Mouse (Mus musculus) midbrain, embryonic 12.5 days (tissue): ENCODE measurements around the gene Klf13. TPM values are rescaled to one million over a fixed set of nuclear protein-coding genes. Genes with fewer than 3 reads are reported as not detected.

Source experiments
- ATAC-seq: fragments of 200-750 bp; cut with Nextera tagmentation; 2 replicates; pipeline ENCODE4 v1.8.0; 2017; ENCODE audit warnings: low read depth, moderate TSS enrichment, moderate library complexity; ENCODE audit not compliant: low FRiP score
- H3K27ac ChIP-seq: fragments of 300-500 bp; sonication (generic); replicated peaks from 2 replicates; pipeline ENCODE4 v1.5.1; 2016; ENCODE audit warnings: mild to moderate bottlenecking
- H3K27me3 ChIP-seq: fragments of 300-500 bp; sonication (generic); 2 replicates; pipeline ENCODE4 v1.6.1; 2016; ENCODE audit warnings: mild to moderate bottlenecking
- H3K36me3 ChIP-seq: fragments of 300-500 bp; sonication (generic); 2 replicates; pipeline ENCODE4 v1.6.1; 2016
- H3K4me1 ChIP-seq: fragments of 300-500 bp; sonication (generic); 2 replicates; pipeline ENCODE4 v1.6.1; 2016
- H3K4me2 ChIP-seq: fragments of 300-500 bp; sonication (generic); replicated peaks from 2 replicates; pipeline ENCODE4 v1.6.1; 2016; ENCODE audit warnings: mild to moderate bottlenecking, moderate library complexity
- H3K4me3 ChIP-seq: fragments of 300-500 bp; sonication (generic); 2 replicates; pipeline ENCODE4 v1.5.1; 2016; ENCODE audit warnings: mild to moderate bottlenecking
- H3K9ac ChIP-seq: fragments of 300-500 bp; sonication (generic); replicated peaks from 2 replicates; pipeline ENCODE4 v1.6.1; 2016; ENCODE audit warnings: mild to moderate bottlenecking, moderate library complexity
- H3K9me3 ChIP-seq: fragments of 300-500 bp; sonication (generic); 2 replicates; pipeline ENCODE4 v1.6.1; 2016; ENCODE audit warnings: mild to moderate bottlenecking
- WGBS: fragments of 180-500 bp; shearing (Covaris S2); methylation state at CpG from one replicate; pipeline ENCODE4 v1.1.7; 2016; 5-methylcytosine and 5-hydroxymethylcytosine counted together
- polyA plus RNA-seq: library from polyadenylated mRNA; unstranded; fragments of >200 nt; fragmentation: Nextera tagmentation; extraction: Ambion mirVana; gene quantifications from 2 replicates; pipeline ENCODE4 v1.2.1, GENCODE M21; 2016

Klf13 gene
- polyA plus RNA-seq, 1 experiment from 2014 or later, result 30.7 TPM

DNA sequence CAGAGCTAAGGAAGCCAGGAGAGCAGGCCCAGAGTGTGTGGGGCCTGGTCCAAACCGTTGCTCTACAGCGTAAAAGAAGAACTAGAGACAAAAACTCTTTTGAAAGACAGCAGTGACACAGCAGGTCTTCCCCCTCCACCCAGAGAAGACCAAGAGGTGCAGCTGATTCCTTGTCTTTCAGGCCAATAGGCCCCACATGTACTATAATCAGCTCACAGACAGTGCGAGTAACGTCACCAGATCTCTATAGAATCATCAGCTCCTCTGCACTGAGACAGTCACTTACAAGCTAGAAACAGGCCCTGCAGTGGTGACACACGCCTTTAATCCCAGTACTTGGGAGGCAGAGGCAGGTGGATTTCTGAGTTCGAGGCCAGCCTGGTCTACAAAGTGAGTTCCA, 4.8 kb downstream of the Klf13 start:
- Histone ChIP-seq H3K4me3 (no peak overlapping the region), H3K4me2 (no peak overlapping the region), H3K9me3 (no peaks in the 10 kb centered on the region), H3K36me3 (no peaks in the 10 kb centered on the region), H3K27me3 (no peaks in the 10 kb centered on the region), H3K9ac (no peak overlapping the region), H3K27ac (peak overlapping the region; percentile 10; the same call in 1 of the 2 replicates), H3K4me1 (peaks cover 27% of the 10 kb centered on the region)
- no peak for ATAC-seq
- 83% methylated on average over 6 of the region's 6 CpGs for WGBS

DNA sequence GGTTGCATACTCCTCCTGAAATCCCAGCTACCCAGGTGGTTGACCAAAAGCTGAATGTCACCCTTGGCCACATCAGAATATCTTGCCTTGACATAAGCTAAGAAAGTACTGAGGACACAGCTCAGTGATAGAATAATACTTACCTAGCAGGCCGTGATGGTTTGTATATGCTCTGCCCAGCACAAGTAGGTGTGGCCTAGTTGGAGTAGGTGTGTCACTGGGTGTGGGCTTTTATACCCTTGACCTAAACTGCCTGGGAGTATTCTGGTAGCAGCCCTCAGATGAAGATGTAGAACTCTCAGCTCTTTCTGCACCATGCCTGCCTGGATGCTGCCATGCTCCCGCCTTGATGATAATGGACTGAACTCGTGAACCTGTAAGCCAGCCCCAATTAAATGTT, 6.3 kb downstream of the Klf13 start:
- no peak for ATAC-seq
- 91% methylated on average over 3 of the region's 3 CpGs for WGBS

DNA sequence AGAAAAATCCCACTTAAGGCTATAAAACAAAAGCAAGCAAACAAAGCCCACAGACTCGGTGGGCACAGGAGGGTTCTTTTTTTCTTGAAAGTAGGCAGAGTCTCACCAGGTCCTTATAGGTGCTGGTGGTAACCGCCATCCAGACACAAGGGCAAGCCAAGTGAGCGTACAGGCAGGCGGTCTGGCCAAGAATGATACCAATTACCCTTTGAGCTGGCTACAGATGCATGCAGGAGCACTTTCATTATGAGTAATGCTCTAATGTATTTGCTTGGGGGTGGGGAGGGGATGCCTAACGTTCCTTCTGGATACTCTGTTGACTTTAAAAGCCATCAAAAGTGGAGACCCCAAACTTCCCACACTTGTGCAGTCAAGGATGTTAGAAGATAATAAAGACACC, 7.9 kb downstream of the Klf13 start:
- Histone ChIP-seq H3K9ac (no peak overlapping the region), H3K4me2 (no peak overlapping the region), H3K36me3 (no peaks in the 10 kb centered on the region), H3K9me3 (no peaks in the 10 kb centered on the region), H3K27me3 (no peaks in the 10 kb centered on the region), H3K4me1 (peaks cover 30% of the 10 kb centered on the region), H3K4me3 (no peak overlapping the region), H3K27ac (no peak overlapping the region)
- no peak for ATAC-seq
- 86% methylated on average over 5 of the region's 5 CpGs for WGBS

More for the DNA sequence above, 6.3 kb downstream of the Klf13 start:
- Histone ChIP-seq H3K27me3 (no peaks in the 10 kb centered on the region), H3K4me1 (peaks cover 27% of the 10 kb centered on the region), H3K9ac (no peak overlapping the region), H3K4me2 (no peak overlapping the region), H3K27ac (no peak overlapping the region), H3K4me3 (no peak overlapping the region), H3K36me3 (no peaks in the 10 kb centered on the region), H3K9me3 (no peaks in the 10 kb centered on the region)

DNA sequence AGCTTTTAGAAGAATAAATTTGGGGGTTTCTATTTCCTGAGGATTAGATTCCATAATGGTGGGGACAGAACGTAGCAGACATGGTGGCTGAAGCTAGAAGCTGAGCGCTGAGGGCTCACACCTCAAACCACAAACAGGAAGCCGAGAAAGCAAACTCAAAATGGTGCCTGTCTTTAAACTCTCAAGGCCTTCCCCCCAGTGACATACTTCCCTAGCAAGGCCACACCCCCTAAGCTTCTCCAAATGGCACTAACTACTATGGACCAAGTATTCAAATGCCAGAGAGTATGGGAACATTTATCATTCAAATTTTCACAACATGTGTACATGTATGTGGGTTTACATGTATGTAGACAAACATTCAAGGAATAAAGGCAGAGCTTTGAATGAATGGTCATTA, 8.6 kb downstream of the Klf13 start:
- no peak for ATAC-seq
- Histone ChIP-seq H3K4me1 (peaks cover 30% of the 10 kb centered on the region), H3K9ac (no peak overlapping the region), H3K27me3 (no peaks in the 10 kb centered on the region), H3K4me2 (no peak overlapping the region), H3K36me3 (no peaks in the 10 kb centered on the region), H3K9me3 (no peaks in the 10 kb centered on the region), H3K4me3 (no peak overlapping the region), H3K27ac (no peak overlapping the region)
- 94% methylated on average over 3 of the region's 3 CpGs for WGBS

DNA sequence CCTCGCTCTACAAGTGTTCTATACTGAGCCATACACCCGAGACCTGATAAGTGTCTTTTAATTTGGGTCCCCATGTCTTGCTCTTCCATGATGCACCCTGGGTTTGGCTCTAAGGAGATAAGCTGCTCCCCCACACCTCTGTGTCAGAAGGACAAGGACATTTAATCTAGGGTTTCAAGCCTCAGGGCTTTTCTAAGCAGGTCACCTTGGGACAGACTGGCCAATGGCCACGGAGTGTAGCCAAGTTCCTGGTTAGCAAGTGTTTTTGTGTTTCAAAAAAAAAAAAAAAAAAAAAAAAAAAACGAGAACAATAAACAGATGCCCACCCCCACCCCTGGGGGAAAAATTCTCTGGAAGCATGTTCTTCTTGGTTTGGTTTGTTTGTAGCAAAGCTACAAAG, 9.6 kb downstream of the Klf13 start:
- H3K9me3 ChIP-seq, result no peaks in the 10 kb centered on the region
- 86% methylated on average over 4 of the region's 4 CpGs for WGBS
- H3K4me2 ChIP-seq, result no peak overlapping the region
- peaks cover 29% of the 10 kb centered on the region for H3K4me1 ChIP-seq
- H3K9ac ChIP-seq, result no peak overlapping the region
- H3K27me3 ChIP-seq, result no peaks in the 10 kb centered on the region
- no peaks in the 10 kb centered on the region for H3K36me3 ChIP-seq
- no peak for ATAC-seq
- H3K27ac ChIP-seq, result no peak overlapping the region
- no peak overlapping the region for H3K4me3 ChIP-seq

DNA sequence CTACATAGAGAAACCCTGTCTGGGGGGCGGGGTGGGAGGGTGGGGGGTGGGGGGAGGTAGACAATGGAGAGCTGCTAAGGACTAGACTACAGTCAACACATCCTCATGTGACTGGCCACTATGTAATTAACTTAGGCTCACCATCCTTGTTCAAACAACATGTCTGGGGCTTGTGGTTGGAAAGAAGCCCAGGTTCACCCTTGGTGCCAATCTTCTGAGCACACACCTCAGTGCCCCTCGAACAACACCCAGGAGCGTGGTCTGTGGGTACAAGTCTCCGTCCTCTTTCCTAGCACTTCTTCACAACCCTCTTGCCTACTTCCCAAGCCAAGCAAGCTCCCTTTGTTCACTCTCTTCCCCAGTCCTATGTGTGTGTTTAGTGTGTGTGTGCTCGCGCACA, 11.6 kb downstream of the Klf13 start:
- 97% methylated on average over 6 of the region's 6 CpGs for WGBS

DNA sequence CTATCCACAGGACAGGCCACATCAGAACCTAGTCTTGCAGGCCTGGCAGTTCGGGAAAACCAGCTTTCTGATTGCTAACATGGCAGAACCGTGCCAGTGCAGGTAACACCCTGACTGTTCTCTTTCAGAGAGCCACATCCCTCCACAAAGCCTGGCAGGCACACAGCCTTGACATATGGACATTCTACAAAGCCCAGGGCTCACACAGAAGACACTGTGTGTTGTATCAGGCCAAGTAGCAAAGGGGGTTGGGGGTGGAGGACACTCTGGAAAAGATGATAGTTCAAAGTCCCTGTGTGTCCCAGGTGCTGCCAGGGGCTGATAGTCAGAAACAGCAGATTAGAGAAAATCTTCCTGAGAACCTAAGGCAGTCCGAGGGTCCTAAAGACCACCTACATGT, 12.2 kb downstream of the Klf13 start:
- no peak for ATAC-seq
- H3K4me3 ChIP-seq, result no peak overlapping the region
- no peak overlapping the region for H3K4me2 ChIP-seq
- no peaks in the 10 kb centered on the region for H3K27me3 ChIP-seq
- H3K9ac ChIP-seq, result no peak overlapping the region
- H3K36me3 ChIP-seq, result no peaks in the 10 kb centered on the region
- peaks cover 36% of the 10 kb centered on the region for H3K4me1 ChIP-seq
- 0 out of 2 replicates have a peak overlapping the region, but pooled peaks have one; percentile 46 for H3K27ac ChIP-seq
- H3K9me3 ChIP-seq, result no peaks in the 10 kb centered on the region
- WGBS, result 76% methylated on average over 3 of the region's 3 CpGs

More for the DNA sequence above, 11.6 kb downstream of the Klf13 start:
- Histone ChIP-seq H3K9ac (no peak overlapping the region), H3K4me2 (no peak overlapping the region), H3K27ac (no peak overlapping the region), H3K9me3 (no peaks in the 10 kb centered on the region), H3K36me3 (no peaks in the 10 kb centered on the region), H3K27me3 (no peaks in the 10 kb centered on the region), H3K4me1 (peaks cover 34% of the 10 kb centered on the region), H3K4me3 (no peak overlapping the region)
- ATAC-seq, result no peak

DNA sequence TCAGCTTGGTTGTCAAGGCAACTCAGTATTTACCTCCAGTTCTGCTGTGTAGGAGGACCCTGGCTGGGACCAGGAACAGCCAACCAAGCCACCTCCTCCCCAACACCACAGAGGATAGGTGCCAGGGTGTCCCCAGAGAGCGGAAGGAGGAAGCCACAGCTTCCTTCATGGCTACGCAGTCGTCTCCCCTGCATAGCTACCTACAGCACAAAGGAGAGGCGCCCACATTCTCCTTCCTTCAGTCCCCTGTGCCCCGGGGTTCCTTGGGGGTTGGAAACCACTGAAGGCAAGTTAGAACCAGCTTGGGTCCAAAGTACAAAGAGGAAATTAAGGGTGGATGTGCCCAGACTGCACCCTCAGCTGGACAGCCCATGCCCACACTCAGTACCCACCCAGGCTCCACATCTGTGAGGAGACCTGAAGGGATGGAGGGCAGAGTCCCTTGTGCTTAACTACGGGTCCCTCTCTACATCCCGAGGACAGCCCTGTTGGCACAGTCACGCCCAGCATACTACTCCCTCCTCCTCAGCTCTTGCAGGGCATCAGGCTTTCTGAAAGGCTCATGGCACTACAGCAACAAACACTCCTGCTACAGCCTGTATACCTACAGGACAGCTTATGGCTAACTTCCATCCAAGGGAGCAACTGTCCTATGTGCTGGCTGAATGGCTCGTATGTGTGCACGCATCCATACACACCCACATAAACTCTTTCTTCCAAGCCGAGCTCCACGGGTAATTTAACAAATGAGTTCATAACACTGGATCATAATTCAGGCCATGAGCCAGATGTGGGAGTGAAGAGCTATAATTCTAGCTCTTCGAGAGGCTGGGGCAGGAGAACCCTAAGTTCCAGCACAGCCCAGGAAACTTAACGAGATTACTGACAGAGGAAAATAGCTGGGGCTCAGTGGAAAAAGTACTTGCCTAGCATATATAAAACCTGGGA, 13.0 kb downstream of the Klf13 start:
- no peaks in the 10 kb centered on the region for H3K36me3 ChIP-seq
- 81% methylated on average over 14 of the region's 14 CpGs for WGBS
- no peak overlapping the region for H3K9ac ChIP-seq
- no peak for ATAC-seq
- no peak overlapping the region for H3K4me3 ChIP-seq
- peaks cover 36% of the 10 kb centered on the region for H3K4me1 ChIP-seq
- no peaks in the 10 kb centered on the region for H3K27me3 ChIP-seq
- no peaks in the 10 kb centered on the region for H3K9me3 ChIP-seq
- no peak overlapping the region for H3K4me2 ChIP-seq
- H3K27ac ChIP-seq, result 0 out of 2 replicates have a peak overlapping the region, but pooled peaks have one; percentile 46

DNA sequence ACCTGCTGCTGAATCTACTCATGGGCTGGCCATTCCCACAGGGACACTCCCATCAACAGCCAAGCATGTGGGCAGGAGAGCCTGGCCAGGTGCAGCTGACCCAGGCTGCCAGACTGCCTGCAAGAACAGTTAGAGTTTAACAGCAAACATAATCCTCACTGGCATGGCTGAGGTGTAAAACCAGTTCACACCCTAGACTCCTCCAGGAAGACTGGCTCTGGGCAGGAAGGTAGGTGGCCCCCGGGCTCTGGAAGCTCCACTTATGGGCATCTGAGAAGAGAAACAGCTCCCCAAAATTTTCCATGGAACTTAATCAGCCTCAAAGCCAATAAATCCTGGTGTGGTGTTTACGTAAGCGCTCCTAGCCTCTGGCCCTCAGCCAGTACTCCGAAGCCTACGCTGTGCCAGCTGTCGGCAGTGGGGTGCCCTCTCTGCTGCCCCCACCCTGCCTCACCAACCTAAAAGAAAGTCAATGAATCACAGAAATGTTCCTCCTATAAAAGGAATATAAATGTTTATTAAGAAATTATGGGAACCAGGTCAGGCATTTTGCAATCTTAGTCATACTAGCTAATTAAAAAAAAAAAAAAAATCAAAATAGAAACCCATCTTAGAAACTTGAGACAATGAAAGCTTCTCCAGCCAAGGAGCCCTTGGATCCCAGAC, 13.8 kb downstream of the Klf13 start:
- Histone ChIP-seq H3K4me2 (no peak overlapping the region), H3K9ac (no peak overlapping the region), H3K4me1 (peaks cover 36% of the 10 kb centered on the region), H3K27ac (0 out of 2 replicates have a peak overlapping the region, but pooled peaks have one; percentile 11), H3K36me3 (no peaks in the 10 kb centered on the region), H3K4me3 (no peak overlapping the region), H3K27me3 (no peaks in the 10 kb centered on the region), H3K9me3 (no peaks in the 10 kb centered on the region)
- ATAC-seq, result no peak
- 72% methylated on average over 6 of the region's 6 CpGs for whole genome bisulfite sequencing

DNA sequence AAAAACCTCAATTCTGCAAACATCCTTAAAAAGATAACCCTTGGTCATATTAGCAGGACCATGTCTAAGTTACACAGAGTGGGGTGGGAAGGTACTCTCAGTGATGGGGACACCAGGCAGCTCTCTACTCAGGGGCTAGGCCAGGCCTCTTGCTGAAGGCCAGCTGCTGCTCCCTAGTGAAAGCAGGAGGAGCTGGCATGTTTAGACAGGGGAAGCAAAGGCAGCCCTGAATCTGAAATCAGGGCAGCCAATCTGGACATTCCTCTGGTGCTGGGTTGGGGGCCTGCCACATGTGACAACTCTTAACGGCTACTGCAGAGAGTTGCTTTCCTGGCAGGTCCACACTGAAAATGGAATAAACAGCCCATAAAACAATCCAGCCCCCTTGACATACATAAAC, 14.6 kb downstream of the Klf13 start:
- H3K9me3 ChIP-seq, result no peaks in the 10 kb centered on the region
- H3K4me3 ChIP-seq, result no peak overlapping the region
- H3K9ac ChIP-seq, result no peak overlapping the region
- peaks cover 36% of the 10 kb centered on the region for H3K4me1 ChIP-seq
- no peaks in the 10 kb centered on the region for H3K36me3 ChIP-seq
- H3K4me2 ChIP-seq, result no peak overlapping the region
- H3K27ac ChIP-seq, result no peak overlapping the region
- no peak for ATAC-seq
- 78% methylated on average over 1 of the region's 1 CpGs for WGBS
- H3K27me3 ChIP-seq, result no peaks in the 10 kb centered on the region

DNA sequence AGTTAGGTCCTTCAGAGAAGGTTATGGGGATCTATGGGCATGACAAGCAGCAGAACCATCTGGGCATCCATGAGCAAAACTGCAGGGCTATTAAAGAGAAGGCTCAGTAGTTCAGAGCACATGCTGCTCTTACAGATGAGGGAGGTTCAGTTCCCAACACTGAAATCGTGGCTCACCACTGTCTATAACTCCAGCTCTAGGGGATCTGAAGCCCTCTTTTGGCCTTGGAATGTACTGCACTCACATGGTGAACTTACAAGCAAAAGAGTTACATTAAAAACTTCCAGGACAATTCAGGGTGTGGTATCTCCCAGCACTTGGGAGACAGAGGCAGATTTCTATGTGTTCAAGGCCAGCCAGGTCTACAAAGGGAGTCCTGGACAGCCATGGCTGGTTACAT, 15.7 kb downstream of the Klf13 start:
- no peak overlapping the region for H3K4me2 ChIP-seq
- H3K27me3 ChIP-seq, result no peaks in the 10 kb centered on the region
- H3K4me3 ChIP-seq, result no peak overlapping the region
- H3K9ac ChIP-seq, result no peak overlapping the region
- H3K27ac ChIP-seq, result no peak overlapping the region
- H3K4me1 ChIP-seq, result peaks cover 36% of the 10 kb centered on the region
- ATAC-seq, result no peak
- 86% methylated on average over 1 of the region's 1 CpGs for WGBS
- H3K9me3 ChIP-seq, result no peaks in the 10 kb centered on the region
- no peaks in the 10 kb centered on the region for H3K36me3 ChIP-seq

DNA sequence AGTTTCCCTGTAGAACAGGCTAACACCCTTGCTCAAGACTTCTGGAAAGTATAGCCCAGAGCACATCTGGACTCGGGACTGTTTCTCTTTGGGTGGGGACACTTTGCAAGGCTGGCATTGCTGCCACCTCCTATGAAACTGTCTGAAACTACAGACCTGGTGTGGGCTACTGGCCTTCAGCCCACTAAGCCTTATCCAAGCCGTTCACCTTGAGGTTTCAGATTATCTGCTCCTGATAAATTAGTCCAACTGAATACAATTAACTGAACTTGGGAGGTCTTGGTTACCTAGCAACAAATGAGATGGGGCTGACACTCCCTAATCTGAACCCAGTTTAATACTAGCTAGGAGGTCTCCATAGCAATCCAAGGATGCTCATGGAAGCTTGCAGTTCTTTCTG, 16.1 kb downstream of the Klf13 start:
- ATAC-seq, result no peak
- Histone ChIP-seq H3K27me3 (no peaks in the 10 kb centered on the region), H3K9ac (no peak overlapping the region), H3K4me2 (no peak overlapping the region), H3K36me3 (0 out of 2 replicates have a peak, but pooled peaks cover under 1% of the 10 kb centered on the region), H3K9me3 (no peaks in the 10 kb centered on the region), H3K27ac (no peak overlapping the region), H3K4me1 (peaks cover 36% of the 10 kb centered on the region), H3K4me3 (no peak overlapping the region)
- 62% methylated on average over 2 of the region's 2 CpGs for WGBS
